Mouse (Mus musculus): ENCODE results near the gene Spata32. TPM values are rescaled to one million over a fixed set of nuclear protein-coding genes. Genes with fewer than 3 reads are reported as not detected.
A peak's percentile ranks its signal among the peaks of the same experiment; 100 is the strongest.

Gene Spata32
- polyA plus RNA-seq, 1 experiment from 2014 or later = not detected

DNA sequence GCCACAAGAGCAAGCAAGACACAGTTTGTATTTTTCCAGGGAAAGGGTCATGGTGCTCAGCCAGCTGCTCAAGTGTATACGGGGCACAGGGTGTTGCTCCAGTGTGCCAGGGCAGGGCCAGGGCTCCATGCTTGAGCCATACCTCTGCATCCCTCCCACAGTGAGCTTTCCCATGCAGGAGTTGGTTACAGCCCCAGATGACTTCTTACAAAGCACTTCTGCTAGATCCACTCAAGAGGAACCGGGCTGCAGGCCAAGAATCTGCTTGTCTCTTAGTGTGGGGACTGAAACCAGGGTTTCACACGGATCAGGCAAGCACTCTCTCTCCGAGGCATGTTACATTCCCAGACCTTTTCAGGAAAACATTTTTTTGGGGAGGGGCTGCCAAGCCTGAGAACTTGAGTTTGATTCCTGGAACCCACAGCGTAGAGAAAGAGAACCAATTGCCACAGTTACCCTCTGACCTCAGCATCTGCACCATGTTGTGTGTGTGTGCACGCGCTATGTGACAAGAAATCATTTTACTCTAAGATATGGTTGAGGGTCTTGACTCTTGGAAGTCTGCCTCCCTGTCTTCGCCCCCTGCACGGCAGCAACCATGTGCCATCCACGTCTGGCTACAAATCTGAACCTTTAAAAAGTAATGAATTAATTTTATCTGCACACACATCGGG is 29.4 kb upstream of the Spata32 start:
- TF ChIP-seq CTCF (IDR thresholded peaks at IDR 0.05; ENCODE audit: low read depth) = no peak
- ATAC-seq (replicated peaks; ENCODE audit: low FRiP score, low read depth) (peak; percentile 74), DNase-seq (ENCODE audit: low spot score) (peak; percentile 85)
- H3K4me3 ChIP-seq (replicated peaks; ENCODE audit: low read depth, low read length) = no peak overlapping the region
- no peaks in the 10 kb centered on the region for H3K9me3 ChIP-seq (replicated peaks; ENCODE audit: low read length)
- no peak overlapping the region for H3K4me2 ChIP-seq (ENCODE audit: low read length)
- H3K9ac ChIP-seq (ENCODE audit: low read depth, low read length) = no peak overlapping the region
- H3K4me1 ChIP-seq (replicated peaks; ENCODE audit: insufficient read depth, low read length) = peaks cover 21% of the 10 kb centered on the region
- no peak overlapping the region for H3K27ac ChIP-seq
- H3K27me3 ChIP-seq (ENCODE audit: insufficient read depth, low read length) = no peaks in the 10 kb centered on the region
- WGBS = 44% methylated on average over 11 of the region's 11 CpGs
- 0 out of 2 replicates have a peak, but pooled peaks cover 5% of the 10 kb centered on the region for H3K36me3 ChIP-seq (ENCODE audit: insufficient read depth, low read length)

GRCm38 (mm10) chr11:103246731-103247290 is 28.6 kb upstream of the Spata32 start:
- no peak for ATAC-seq (replicated peaks; ENCODE audit: low FRiP score, low read depth)
- TF ChIP-seq CTCF (IDR thresholded peaks at IDR 0.05; ENCODE audit: low read depth) = no peak

GRCm38 (mm10) chr11:103246081-103246730 is 28.0 kb upstream of the Spata32 start:
- H3K9ac ChIP-seq (ENCODE audit: low read depth, low read length) = no peak overlapping the region
- peak overlapping the region; percentile 34; the same call in 1 of the 2 replicates for H3K27ac ChIP-seq
- WGBS = 65% methylated on average over 10 of the region's 10 CpGs
- H3K4me3 ChIP-seq (replicated peaks; ENCODE audit: low read depth, low read length) = no peak overlapping the region
- no peak for DNase-seq (ENCODE audit: low spot score)
- 0 out of 2 replicates have a peak, but pooled peaks cover 5% of the 10 kb centered on the region for H3K36me3 ChIP-seq (ENCODE audit: insufficient read depth, low read length)
- no peaks in the 10 kb centered on the region for H3K27me3 ChIP-seq (ENCODE audit: insufficient read depth, low read length)
- ATAC-seq (replicated peaks; ENCODE audit: low FRiP score, low read depth) = 0 out of 2 replicates have a peak, but pooled peaks have one; percentile 9
- H3K4me2 ChIP-seq (ENCODE audit: low read length) = no peak overlapping the region
- no peaks in the 10 kb centered on the region for H3K9me3 ChIP-seq (replicated peaks; ENCODE audit: low read length)
- TF ChIP-seq CTCF (IDR thresholded peaks at IDR 0.05; ENCODE audit: low read depth) = no peak
- peaks cover 21% of the 10 kb centered on the region for H3K4me1 ChIP-seq (replicated peaks; ENCODE audit: insufficient read depth, low read length)

More at GRCm38 (mm10) chr11:103246731-103247290, 28.6 kb upstream of the Spata32 start:
- no peak for DNase-seq (ENCODE audit: low spot score)
- Histone ChIP-seq H3K9me3 (replicated peaks; ENCODE audit: low read length) (no peaks in the 10 kb centered on the region), H3K36me3 (ENCODE audit: insufficient read depth, low read length) (0 out of 2 replicates have a peak, but pooled peaks cover 5% of the 10 kb centered on the region), H3K27ac (peak overlapping the region; percentile 34; the same call in 1 of the 2 replicates), H3K4me1 (replicated peaks; ENCODE audit: insufficient read depth, low read length) (peaks cover 21% of the 10 kb centered on the region), H3K27me3 (ENCODE audit: insufficient read depth, low read length) (no peaks in the 10 kb centered on the region), H3K9ac (ENCODE audit: low read depth, low read length) (no peak overlapping the region), H3K4me3 (replicated peaks; ENCODE audit: low read depth, low read length) (no peak overlapping the region), H3K4me2 (ENCODE audit: low read length) (no peak overlapping the region)
- 77% methylated on average over 4 of the region's 4 CpGs for WGBS

GRCm38 (mm10) chr11:103244856-103245255 is 26.6 kb upstream of the Spata32 start:
- WGBS = 85% methylated on average over 4 of the region's 4 CpGs
- H3K27me3 ChIP-seq (ENCODE audit: insufficient read depth, low read length) = no peaks in the 10 kb centered on the region
- no peak overlapping the region for H3K4me2 ChIP-seq (ENCODE audit: low read length)
- ATAC-seq (replicated peaks; ENCODE audit: low FRiP score, low read depth) = no peak
- no peak overlapping the region for H3K9ac ChIP-seq (ENCODE audit: low read depth, low read length)
- no peak overlapping the region for H3K4me3 ChIP-seq (replicated peaks; ENCODE audit: low read depth, low read length)
- no peaks in the 10 kb centered on the region for H3K9me3 ChIP-seq (replicated peaks; ENCODE audit: low read length)
- no peak for TF ChIP-seq CTCF (IDR thresholded peaks at IDR 0.05; ENCODE audit: low read depth)
- no peak for DNase-seq (ENCODE audit: low spot score)
- no peak overlapping the region for H3K27ac ChIP-seq
- H3K4me1 ChIP-seq (replicated peaks; ENCODE audit: insufficient read depth, low read length) = peaks cover 21% of the 10 kb centered on the region
- H3K36me3 ChIP-seq (ENCODE audit: insufficient read depth, low read length) = 0 out of 2 replicates have a peak, but pooled peaks cover 15% of the 10 kb centered on the region

DNA sequence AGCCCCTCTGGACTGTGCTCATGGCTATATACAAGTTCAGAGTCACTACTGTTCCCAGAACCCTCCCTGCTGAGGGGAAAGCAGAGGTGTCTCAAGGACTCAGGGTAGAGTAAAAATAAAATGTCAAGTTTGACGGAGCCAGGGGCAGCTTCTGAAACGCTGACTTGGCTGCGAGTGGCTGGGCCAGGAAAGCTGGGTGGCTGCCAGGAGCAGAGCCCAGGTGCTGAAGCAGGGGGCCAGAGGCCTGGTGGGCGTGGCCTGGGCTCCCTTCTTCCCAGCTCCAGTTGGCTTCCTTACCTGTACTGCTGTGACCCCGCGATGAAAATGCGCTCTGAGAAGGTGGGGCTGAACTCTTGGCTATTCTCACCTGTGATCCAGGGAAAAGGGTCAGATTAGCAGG is 22.5 kb upstream of the Spata32 start:
- Histone ChIP-seq H3K36me3 (ENCODE audit: insufficient read depth, low read length) (peaks cover 39% of the 10 kb centered on the region), H3K27me3 (ENCODE audit: insufficient read depth, low read length) (no peaks in the 10 kb centered on the region), H3K4me2 (ENCODE audit: low read length) (no peak overlapping the region), H3K27ac (no peak overlapping the region), H3K9ac (ENCODE audit: low read depth, low read length) (no peak overlapping the region), H3K4me1 (replicated peaks; ENCODE audit: insufficient read depth, low read length) (no peaks in the 10 kb centered on the region), H3K9me3 (replicated peaks; ENCODE audit: low read length) (no peaks in the 10 kb centered on the region), H3K4me3 (replicated peaks; ENCODE audit: low read depth, low read length) (no peak overlapping the region)
- DNase-seq (ENCODE audit: low spot score) (peak; percentile 25), ATAC-seq (replicated peaks; ENCODE audit: low FRiP score, low read depth) (no peak)
- TF ChIP-seq CTCF (IDR thresholded peaks at IDR 0.05; ENCODE audit: low read depth) = no peak
- WGBS = 34% methylated on average over 7 of the region's 7 CpGs

DNA sequence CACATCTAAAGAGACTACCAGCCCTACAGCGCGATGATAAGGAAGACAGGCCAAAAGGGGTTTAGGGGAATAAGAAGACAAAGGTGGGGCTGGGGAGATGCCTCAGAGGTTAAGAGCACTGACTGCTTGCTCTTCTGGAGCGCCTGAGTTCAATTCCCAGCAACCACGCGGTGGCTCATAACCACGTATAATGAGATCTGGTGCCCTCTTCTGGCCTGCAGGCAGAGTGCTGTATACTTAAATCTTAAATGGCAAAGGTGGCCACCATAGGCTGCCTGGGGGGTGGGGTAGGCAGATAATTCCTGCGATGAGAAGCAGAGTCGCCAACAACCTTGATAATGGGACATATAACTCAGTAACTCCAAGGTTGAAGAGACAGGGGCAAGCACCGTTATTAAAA is 19.5 kb upstream of the Spata32 start:
- TF ChIP-seq CTCF (IDR thresholded peaks at IDR 0.05; ENCODE audit: low read depth) = peak; percentile 39
- Histone ChIP-seq H3K9ac (ENCODE audit: low read depth, low read length) (no peak overlapping the region), H3K4me1 (replicated peaks; ENCODE audit: insufficient read depth, low read length) (no peaks in the 10 kb centered on the region), H3K36me3 (ENCODE audit: insufficient read depth, low read length) (peaks cover 38% of the 10 kb centered on the region), H3K4me3 (replicated peaks; ENCODE audit: low read depth, low read length) (no peak overlapping the region), H3K4me2 (ENCODE audit: low read length) (no peak overlapping the region), H3K9me3 (replicated peaks; ENCODE audit: low read length) (no peaks in the 10 kb centered on the region), H3K27me3 (ENCODE audit: insufficient read depth, low read length) (no peaks in the 10 kb centered on the region), H3K27ac (no peak overlapping the region)
- WGBS = 88% methylated on average over 9 of the region's 9 CpGs
- no peak for ATAC-seq (replicated peaks; ENCODE audit: low FRiP score, low read depth)
- DNase-seq (ENCODE audit: low spot score) = no peak
